Mouse (Mus musculus) olfactory bulb, adult 2 months (tissue): ENCODE measurements around the gene Rnf187.

Source experiments
- CTCF ChIP-seq: fragments of 200-500 bp; IDR thresholded peaks from 2 replicates; pipeline ENCODE4 v1.5.1; 2012; ENCODE audit warnings: low read depth, mild to moderate bottlenecking, low read length, moderate library complexity; ENCODE audit not compliant: insufficient read depth
- POLR2A ChIP-seq: fragments of 200-500 bp; IDR thresholded peaks from 2 replicates; pipeline ENCODE4 v1.6.1; 2012; ENCODE audit warnings: mild to moderate bottlenecking, low read depth, low read length, moderate library complexity; ENCODE audit not compliant: insufficient read depth

GRCm38 (mm10) chr11:58969027-58969426 is 30.3 kb upstream of the Rnf187 start:
- TF ChIP-seq POLR2A, result no peak
- no peak for TF ChIP-seq CTCF
